Mouse (Mus musculus) heart, embryonic 10.5 days (tissue): ENCODE data around the gene Mfsd5. TPM values are rescaled to one million over a fixed set of nuclear protein-coding genes. Genes with fewer than 3 reads are reported as not detected.

Experiments
- DNase-seq: peaks from one replicate; pipeline ENCODE4 v3.0.0-alpha.2; 2017; ENCODE audit warnings: low spot score
- H3K27ac ChIP-seq: fragments of 300-500 bp; sonication (generic); 2 replicates; pipeline ENCODE4 v1.5.1; 2016; ENCODE audit warnings: mild to moderate bottlenecking
- H3K27me3 ChIP-seq: fragments of 300-500 bp; sonication (generic); 2 replicates; pipeline ENCODE4 v1.6.1; 2016; ENCODE audit warnings: mild to moderate bottlenecking; ENCODE audit not compliant: poor library complexity, insufficient read depth, severe bottlenecking
- H3K36me3 ChIP-seq: fragments of 300-500 bp; sonication (generic); 2 replicates; pipeline ENCODE4 v1.6.1; 2016; ENCODE audit warnings: mild to moderate bottlenecking, moderate library complexity
- H3K4me1 ChIP-seq: fragments of 300-500 bp; sonication (generic); 2 replicates; pipeline ENCODE4 v1.6.1; 2016; ENCODE audit warnings: mild to moderate bottlenecking
- H3K4me3 ChIP-seq: fragments of 300-500 bp; sonication (generic); 2 replicates; pipeline ENCODE4 v1.5.1; 2016; ENCODE audit warnings: mild to moderate bottlenecking, moderate library complexity
- H3K9me3 ChIP-seq: fragments of 300-500 bp; sonication (generic); 2 replicates; pipeline ENCODE4 v1.6.1; 2016; ENCODE audit warnings: mild to moderate bottlenecking, moderate library complexity
- WGBS: fragments of 180-500 bp; shearing (Covaris S2); methylation state at CpG from one replicate; pipeline ENCODE4 v1.1.7; 2016; 5-methylcytosine and 5-hydroxymethylcytosine counted together
- polyA plus RNA-seq: library from polyadenylated mRNA; unstranded; fragments of >200 nt; fragmentation: Nextera tagmentation; extraction: Ambion mirVana; gene quantifications from 2 replicates; pipeline ENCODE4 v1.2.1, GENCODE M21; 2016

Mfsd5 gene
- polyA plus RNA-seq = 55.7 and 63.4 TPM in 2 replicates

DNA sequence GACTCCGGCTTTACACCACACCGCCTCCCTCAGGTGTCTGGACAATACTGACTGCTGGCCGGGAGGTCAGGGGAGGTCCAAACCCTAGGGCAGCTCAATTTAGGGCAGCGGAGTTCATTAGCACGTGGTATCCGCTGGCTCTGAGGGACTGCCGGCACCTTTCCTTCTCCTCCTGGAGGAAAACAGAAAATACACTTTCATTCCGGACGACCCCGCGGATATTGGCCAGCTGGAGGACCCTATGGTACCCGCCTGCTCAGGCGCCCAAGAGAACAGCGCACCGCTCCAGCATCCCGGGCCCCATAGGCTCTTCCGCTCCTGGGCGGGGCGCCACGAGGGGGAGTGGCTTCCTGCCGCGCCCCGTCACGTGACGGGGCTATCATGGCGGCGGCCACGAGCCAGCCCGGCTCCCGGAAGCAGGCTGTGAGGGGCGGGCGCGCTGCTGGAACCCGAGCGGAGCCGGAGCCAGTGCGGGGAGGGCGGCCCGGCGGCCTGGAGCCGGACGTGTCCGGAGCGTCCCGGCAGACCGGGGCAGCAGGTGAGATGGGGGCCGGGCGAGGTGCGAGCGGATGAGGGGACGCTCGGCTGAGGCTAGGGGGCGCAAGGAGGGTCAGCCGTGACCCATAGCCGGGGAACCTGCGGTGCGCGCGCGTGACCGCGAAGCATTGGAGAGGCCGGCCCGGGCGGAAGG, at the start of gene Mfsd5:
Gene Mfsd5, plus strand, starts transcription at position 363 of the 691 bp plus-strand sequence.
- peaks cover 24% of the 10 kb centered on the region for H3K36me3 ChIP-seq
- peak; percentile 96 for DNase-seq

DNA sequence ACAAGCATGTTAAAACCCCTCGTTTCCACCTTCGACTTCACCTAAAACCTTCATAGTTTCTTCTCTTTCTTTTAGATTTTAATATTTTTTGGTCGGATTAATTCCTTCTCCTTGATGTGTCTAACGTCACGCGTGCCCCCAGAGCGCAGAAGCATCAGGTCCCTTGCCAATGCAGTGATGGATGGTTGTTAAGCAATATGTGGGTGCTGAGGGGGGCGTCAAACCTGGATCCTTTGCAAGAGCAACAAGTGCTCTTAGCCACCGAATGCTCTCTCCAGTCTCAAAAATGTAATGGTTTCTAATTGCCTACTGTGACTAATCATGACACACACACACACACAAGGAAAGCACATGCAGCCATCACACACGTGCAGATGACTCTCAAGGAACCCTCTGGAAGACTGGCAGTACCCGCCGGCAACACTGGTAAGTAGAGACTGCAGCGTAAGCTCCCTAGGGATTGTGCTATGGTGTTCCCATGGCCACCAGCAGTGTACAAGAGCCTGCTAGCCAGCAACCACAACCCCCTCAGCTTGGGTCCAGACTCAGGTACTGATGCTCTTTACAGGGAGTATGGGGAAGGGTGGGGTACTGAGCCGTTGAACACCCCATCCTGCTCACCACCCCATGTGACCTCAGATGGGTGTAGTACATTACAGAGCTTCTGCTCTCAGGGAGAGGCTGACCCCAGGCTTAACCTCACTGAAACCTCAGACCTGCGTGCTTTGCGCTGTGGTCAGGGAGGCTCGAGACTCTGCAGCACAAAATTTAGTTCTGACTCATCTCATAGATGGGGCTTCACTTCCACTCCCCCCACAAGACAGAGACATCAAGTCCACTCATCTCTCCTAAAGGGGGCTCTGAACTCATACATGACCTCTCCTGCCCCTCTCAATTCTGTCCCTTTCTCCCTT, 48.6 kb upstream of the Mfsd5 start:
- no peak for DNase-seq

More for the DNA sequence above, at the start of gene Mfsd5:
- no peaks in the 10 kb centered on the region for H3K9me3 ChIP-seq
- no peaks in the 10 kb centered on the region for H3K27me3 ChIP-seq
- under 1% methylated on average over 65 of the region's 65 CpGs for WGBS
- peaks cover 32% of the 10 kb centered on the region for H3K4me1 ChIP-seq
- peak within 1 kb of the TSS; percentile 98 for H3K4me3 ChIP-seq
- peak within 1 kb of the TSS; percentile 96 for H3K27ac ChIP-seq

DNA sequence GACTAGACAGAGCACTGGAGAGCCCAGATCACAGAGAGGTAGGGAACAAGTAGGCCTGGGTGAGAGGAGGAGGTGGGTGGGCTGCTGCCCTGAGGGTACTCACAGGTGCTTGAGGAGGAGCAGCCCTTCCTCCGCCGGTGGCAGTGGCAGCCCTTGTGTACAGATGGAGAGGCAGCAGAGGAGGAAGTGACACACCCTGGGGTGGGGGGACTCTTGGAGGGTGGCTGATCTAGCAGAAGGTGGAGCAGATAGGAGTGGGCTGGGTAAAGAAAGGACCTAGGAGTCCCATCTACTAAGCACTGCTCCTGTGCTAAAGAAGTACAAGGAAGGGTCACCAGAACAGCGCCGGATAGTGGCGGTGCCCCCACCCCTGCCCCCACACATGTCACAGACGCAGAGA, 47.5 kb upstream of the Mfsd5 start, which contains the start of gene Itgb7:
Gene Itgb7, minus strand, starts transcription at position 197 of the 400 bp plus-strand sequence.
- WGBS = 34% methylated on average over 6 of the region's 6 CpGs
- Histone ChIP-seq H3K4me3 (no peak within 1 kb of the TSS; the same call in 1 of the 2 replicates), H3K27me3 (peaks cover 10% of the 10 kb centered on the region; the same call in 1 of the 2 replicates), H3K4me1 (peaks cover 33% of the 10 kb centered on the region), H3K27ac (peak within 1 kb of the TSS; percentile 43; the same call in 1 of the 2 replicates), H3K36me3 (0 out of 2 replicates have a peak, but pooled peaks cover 6% of the 10 kb centered on the region), H3K9me3 (no peaks in the 10 kb centered on the region)
- no peak for DNase-seq

More for the DNA sequence above, 48.6 kb upstream of the Mfsd5 start:
- 79% methylated on average over 17 of the region's 17 CpGs for WGBS
- H3K27ac ChIP-seq = no peak overlapping the region
- H3K4me3 ChIP-seq = no peak overlapping the region
- peaks cover 14% of the 10 kb centered on the region; the same call in 1 of the 2 replicates for H3K27me3 ChIP-seq
- 0 out of 2 replicates have a peak, but pooled peaks cover 4% of the 10 kb centered on the region for H3K36me3 ChIP-seq
- H3K4me1 ChIP-seq = peaks cover 27% of the 10 kb centered on the region
- no peaks in the 10 kb centered on the region for H3K9me3 ChIP-seq

DNA sequence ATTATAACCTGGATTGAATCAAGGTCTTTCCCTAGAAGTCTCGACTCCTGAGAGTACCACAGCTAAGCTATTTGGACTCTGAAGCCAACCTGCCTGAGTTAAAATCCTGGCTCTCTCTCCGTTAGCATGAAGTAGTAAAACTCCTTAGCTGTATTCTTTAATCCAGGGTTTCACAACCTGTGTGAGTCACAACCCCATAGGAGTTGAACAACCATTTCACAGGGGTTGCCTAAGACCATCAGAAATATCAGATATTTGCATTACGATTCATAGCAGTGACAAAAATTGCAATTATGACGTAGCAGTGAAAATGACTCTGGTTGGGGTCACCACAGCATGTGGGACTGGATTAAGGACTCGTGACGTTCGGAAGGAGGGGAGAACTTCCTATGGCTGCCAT, 46.5 kb upstream of the Mfsd5 start:
- Histone ChIP-seq H3K27me3 (peaks cover 10% of the 10 kb centered on the region; the same call in 1 of the 2 replicates), H3K27ac (no peak overlapping the region), H3K4me3 (no peak overlapping the region), H3K9me3 (no peaks in the 10 kb centered on the region), H3K36me3 (peaks cover 6% of the 10 kb centered on the region; the same call in 1 of the 2 replicates), H3K4me1 (peaks cover 33% of the 10 kb centered on the region)
- WGBS = 86% methylated on average over 7 of the region's 7 CpGs
- no peak for DNase-seq

DNA sequence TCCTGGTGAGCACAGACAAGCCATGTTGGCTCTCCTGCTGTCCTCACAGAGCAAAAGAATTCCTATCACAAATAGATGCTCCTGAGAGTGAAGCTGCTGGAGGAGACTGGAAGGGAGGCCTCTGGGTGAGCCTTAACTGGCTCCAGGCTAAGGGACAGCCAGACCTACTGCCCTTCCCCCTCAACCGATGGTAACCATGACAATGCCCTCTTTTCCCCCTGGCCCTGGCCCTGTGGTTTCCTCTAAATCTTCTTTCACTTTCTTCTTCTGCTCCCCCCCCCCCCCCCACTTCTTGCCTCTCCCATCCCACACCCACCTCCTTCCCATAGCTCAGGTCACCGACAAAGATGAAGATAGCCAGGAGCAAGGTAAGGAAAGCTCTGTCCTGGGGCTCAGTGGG, 45.4 kb upstream of the Mfsd5 start:
- no peak for DNase-seq
- WGBS = 21% methylated on average over 2 of the region's 2 CpGs
- H3K27ac ChIP-seq = no peak overlapping the region
- peaks cover 33% of the 10 kb centered on the region for H3K4me1 ChIP-seq
- H3K36me3 ChIP-seq = peaks cover 6% of the 10 kb centered on the region; the same call in 1 of the 2 replicates
- no peaks in the 10 kb centered on the region for H3K9me3 ChIP-seq
- H3K27me3 ChIP-seq = peaks cover 7% of the 10 kb centered on the region; the same call in 1 of the 2 replicates
- H3K4me3 ChIP-seq = no peak overlapping the region

DNA sequence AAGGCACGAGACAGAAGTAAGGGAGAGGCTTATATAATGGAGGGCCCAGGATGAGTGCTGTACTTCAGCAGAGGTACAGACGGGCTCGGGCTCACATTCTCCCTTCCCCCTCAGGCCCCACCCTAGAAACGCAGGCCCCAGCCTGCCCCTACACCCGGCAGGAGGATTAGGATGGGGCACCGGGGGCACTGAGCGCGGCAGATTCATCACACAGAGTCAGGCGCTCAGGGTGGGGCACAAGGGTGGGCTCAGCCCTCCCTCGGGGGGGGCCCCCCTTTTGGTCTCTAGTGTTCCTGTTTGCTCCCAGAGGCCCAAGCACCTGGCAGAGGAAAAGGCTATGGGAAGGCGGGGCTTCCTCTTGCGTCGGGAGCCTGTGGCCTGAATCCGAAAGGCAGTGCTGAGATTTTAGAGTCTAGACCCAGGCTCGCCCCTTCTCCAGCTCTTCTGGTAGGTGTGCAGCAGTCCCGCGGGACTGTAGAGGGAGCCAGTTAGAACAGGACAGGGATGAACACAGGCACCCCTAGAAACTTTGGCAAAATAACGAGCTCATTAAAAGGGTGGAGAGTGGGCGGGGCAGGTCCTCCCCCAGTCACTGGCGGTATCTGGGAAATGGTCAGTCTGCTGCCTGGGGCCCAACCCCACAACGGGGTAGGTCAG, 43.8 kb upstream of the Mfsd5 start:
- no peak for DNase-seq
- Histone ChIP-seq H3K4me3 (peak overlapping the region; percentile 47), H3K27me3 (peaks cover 13% of the 10 kb centered on the region), H3K36me3 (peaks cover 6% of the 10 kb centered on the region; the same call in 1 of the 2 replicates), H3K9me3 (no peaks in the 10 kb centered on the region), H3K4me1 (peaks cover 37% of the 10 kb centered on the region), H3K27ac (peak overlapping the region; percentile 82)
- 27% methylated on average over 21 of the region's 21 CpGs for WGBS

DNA sequence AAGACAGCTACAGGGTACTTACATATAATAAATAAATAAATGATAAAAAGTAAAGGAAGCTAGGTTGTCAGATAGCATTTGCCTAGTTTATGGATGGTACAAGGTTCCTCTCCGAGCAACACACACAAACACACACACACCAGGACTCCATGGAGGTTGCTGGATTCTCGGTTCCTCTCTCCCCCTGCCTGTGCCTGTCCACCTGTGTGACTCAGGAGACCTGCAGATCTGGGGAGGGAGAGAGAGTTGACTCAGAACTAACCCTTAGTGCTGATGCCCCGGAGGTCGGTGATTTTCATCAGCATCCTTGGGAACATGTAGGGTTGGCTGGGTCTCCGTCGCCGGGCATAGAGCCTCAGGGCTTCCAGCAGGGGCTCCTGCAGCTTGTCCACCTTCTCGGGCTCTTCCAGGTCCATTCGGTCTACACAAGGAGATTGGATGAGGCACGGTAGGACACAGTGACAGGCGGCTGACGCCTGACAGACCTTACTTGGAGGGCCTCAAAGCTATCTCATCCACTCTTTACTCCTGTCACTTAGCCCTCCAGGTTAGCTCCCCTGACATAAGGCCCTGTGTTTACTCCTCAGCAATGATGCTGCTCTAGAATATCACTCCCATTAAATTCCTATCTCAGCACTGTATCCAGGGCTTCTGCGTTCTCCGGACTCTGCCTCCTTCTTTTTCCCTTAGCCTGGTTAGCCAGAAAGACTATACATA, 40.6 kb upstream of the Mfsd5 start:
- 78% methylated on average over 14 of the region's 14 CpGs for WGBS
- peaks cover 34% of the 10 kb centered on the region for H3K27me3 ChIP-seq
- no peak overlapping the region for H3K4me3 ChIP-seq
- peaks cover 8% of the 10 kb centered on the region; the same call in 1 of the 2 replicates for H3K36me3 ChIP-seq
- peaks cover 41% of the 10 kb centered on the region for H3K4me1 ChIP-seq
- DNase-seq = no peak
- no peak overlapping the region for H3K27ac ChIP-seq
- no peaks in the 10 kb centered on the region for H3K9me3 ChIP-seq

DNA sequence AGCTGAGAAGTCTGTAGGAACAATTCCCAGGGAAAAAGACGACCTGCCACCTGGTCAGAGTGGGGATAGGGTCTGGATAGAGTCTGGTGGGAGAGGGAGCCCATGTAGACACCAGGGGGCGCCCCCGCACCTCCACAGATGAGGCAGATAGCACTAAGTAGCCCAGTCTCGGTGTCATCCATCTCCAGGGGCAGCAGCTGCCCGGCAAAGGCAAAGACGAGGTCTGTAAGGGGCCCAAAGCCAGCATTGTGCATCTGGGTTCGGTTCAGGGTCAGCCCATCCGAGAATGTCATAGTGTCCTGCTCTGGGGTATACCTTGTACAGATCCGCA, 40.0 kb upstream of the Mfsd5 start:
- H3K36me3 ChIP-seq = peaks cover 8% of the 10 kb centered on the region; the same call in 1 of the 2 replicates
- H3K27ac ChIP-seq = no peak overlapping the region
- H3K27me3 ChIP-seq = peaks cover 39% of the 10 kb centered on the region
- H3K4me3 ChIP-seq = no peak overlapping the region
- no peaks in the 10 kb centered on the region for H3K9me3 ChIP-seq
- H3K4me1 ChIP-seq = peaks cover 41% of the 10 kb centered on the region
- DNase-seq = peak; percentile 89
- WGBS = 14% methylated on average over 9 of the region's 9 CpGs

DNA sequence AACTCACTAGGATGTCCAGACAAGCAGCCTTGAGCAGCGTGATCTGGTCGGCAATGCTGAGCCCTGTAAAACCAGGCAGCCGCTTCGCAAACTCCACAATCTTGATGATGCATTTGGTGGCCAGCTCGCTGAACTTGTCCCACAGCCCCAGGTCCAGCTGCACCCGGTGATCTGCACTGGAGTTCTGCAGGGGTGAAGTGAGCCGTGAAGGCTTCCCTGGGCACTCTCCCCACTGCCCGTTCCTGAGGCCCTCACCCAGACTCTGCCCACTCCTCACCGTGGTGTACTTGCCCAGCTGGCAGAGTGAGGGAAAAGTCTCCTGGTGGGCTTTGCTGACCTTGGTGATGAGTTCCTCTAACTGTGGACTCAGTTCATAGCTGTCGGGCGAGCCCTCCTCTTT, 39.4 kb upstream of the Mfsd5 start:
- Histone ChIP-seq H3K9me3 (no peaks in the 10 kb centered on the region), H3K27ac (no peak overlapping the region), H3K4me3 (no peak overlapping the region), H3K27me3 (peaks cover 46% of the 10 kb centered on the region), H3K4me1 (peaks cover 41% of the 10 kb centered on the region), H3K36me3 (peaks cover 8% of the 10 kb centered on the region; the same call in 1 of the 2 replicates)
- DNase-seq = no peak
- WGBS = 64% methylated on average over 11 of the region's 11 CpGs

DNA sequence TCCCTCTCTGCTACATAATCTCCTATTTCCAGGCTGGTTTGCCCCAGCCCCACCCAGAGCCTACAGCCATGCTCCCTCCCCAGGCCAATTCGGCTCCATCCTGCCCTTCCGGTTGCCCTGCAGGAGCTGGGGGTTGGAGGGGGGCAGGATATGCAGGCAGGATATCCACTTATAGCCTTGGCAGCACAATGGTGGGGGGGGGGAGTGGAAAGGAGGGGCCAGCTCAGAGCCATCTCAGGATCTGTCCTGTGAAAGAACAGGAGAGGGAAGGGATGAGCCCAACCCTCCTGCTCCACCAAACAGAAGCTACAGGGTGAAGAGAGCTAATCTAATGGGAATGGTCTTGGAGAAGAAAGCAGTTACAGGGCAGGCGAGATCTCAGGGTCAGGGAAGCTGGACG, 38.6 kb upstream of the Mfsd5 start:
- H3K4me3 ChIP-seq = no peak overlapping the region
- H3K27ac ChIP-seq = no peak overlapping the region
- WGBS = 49% methylated on average over 4 of the region's 4 CpGs
- H3K36me3 ChIP-seq = peaks cover 4% of the 10 kb centered on the region; the same call in 1 of the 2 replicates
- H3K9me3 ChIP-seq = no peaks in the 10 kb centered on the region
- peaks cover 41% of the 10 kb centered on the region for H3K4me1 ChIP-seq
- no peak for DNase-seq
- H3K27me3 ChIP-seq = peaks cover 53% of the 10 kb centered on the region

DNA sequence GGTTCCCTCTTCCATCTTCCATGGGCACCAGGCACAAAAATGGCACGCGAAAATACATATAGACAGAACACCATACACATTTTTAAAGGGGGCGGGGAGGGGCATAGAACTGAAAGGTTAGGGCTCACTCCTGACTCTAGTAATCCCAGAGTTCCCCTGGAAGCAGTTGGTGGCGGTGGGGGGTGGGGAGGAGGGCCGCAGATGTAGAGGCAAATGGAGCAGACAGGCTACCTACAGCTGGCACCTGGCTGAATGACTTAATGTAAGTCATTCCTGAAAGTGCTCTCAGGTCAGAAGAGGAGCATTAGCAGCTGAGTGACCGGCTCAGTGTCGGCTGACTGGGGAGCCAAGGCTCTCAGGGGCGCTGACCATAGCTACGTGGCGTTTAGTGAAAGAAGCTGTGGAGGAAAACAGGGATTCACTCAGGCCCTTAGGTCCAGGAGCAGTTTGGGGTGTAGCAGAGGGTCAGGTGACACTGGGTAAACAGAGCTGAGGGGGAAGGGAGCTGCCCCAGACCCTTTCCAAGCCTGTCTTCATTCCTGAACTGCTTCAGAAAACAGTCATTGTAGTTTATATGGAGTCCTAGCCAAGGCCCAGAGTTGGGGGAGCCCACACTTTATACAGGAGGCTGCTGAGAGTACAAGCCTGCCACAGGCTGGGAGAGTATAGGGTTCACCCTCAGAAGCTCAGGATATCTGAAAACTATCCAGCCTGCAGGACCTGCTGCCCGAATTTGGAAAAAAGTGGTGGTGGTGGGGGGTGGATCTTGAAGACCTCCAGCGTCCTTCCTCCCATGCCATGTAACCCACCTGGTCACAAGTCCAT, 36.6 kb upstream of the Mfsd5 start:
- 34% methylated on average over 12 of the region's 12 CpGs for WGBS
- H3K4me1 ChIP-seq = peaks cover 54% of the 10 kb centered on the region
- H3K9me3 ChIP-seq = no peaks in the 10 kb centered on the region
- no peak for DNase-seq
- 0 out of 2 replicates have a peak, but pooled peaks cover 2% of the 10 kb centered on the region for H3K36me3 ChIP-seq
- peak overlapping the region; percentile 59; the same call in 1 of the 2 replicates for H3K27ac ChIP-seq
- H3K4me3 ChIP-seq = no peak overlapping the region
- H3K27me3 ChIP-seq = peaks cover 61% of the 10 kb centered on the region
